Mouse (Mus musculus): Measurements from ENCODE around the gene Tfap2b.

DNA sequence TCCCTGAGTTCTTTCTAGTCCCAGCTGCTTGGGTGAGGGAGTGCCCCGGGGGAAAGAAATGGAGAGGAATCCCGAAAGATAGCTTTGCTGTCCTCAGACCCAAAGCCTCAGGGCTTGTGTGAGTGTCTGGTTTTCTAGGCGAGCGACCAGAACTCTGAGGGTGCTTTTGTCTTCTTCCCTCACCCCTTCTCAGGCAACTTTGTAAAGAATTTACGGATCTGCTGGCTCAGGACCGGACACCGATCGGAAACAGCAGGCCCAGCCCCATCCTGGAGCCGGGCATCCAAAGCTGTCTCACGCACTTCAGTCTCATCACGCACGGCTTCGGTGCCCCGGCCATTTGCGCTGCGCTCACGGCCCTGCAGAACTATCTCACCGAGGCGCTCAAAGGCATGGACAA, 25.1 kb downstream of the Tfap2b start:
- TF ChIP-seq CTCF (IDR thresholded peaks at IDR 0.05; ENCODE audit: low read depth) = no peak
- TF ChIP-seq EP300 (IDR thresholded peaks at IDR 0.05; ENCODE audit: low read depth) = no peak
